Mouse (Mus musculus): ENCODE data around the gene Tnfrsf9.
"Not testable (repeated sequence)": the region's sequence is repeated elsewhere in the genome, so short reads cannot be mapped to it uniquely, and the experiment has no call there.

The Tnfrsf9 gene

DNA sequence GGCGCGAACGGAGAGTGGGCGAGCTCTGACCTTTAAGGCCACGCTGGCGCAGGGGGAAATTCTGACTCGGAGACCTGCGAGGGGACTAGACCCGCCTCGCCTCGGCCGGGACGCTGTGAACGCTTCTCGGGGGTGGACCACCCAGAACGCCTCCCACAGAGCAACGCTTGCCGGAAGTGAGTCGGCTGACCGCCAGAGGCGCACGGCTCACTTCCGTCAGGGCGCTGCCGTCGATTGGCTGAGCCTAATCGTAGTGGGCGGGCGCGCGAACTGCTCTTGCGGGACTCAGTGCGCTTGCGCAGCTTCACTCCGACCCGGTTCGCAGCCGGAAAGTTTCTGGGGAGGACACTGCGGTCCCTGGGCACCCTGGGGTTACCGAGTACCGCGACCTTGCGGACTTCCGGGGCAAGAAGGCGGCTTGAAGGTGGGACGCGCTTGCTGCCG, at the start of gene Tnfrsf9, which contains the start of gene Park7:
Tnfrsf9 (plus strand) TSS at position 273 of the 444 bp plus-strand sequence.
Park7 (minus strand) TSS at position 148 of the 444 bp plus-strand sequence.
- DNase-seq (ENCODE audit: extremely low spot score, low read depth, low spot score), result peak; percentile 86

DNA sequence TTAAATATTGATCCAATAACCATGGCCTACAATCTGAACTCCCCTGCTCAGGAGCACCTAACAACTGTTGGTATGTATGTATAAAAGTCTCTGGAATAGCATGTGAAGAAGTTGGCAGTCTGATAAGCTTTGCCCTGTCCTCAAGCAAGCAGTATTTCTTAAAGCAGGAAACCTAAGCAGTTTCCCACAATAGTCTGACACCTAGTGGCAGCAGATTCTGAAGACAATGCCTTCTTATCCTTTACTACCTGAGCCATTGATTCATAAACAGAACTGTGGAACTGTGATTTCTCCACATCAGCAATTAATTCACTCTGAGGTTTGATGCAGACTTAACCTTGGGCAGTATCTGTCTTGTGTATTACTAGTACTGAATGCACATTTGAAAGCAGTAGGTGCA, 49.0 kb upstream of the Tnfrsf9 start:
- no peak for DNase-seq (ENCODE audit: extremely low spot score, low read depth, low spot score)

DNA sequence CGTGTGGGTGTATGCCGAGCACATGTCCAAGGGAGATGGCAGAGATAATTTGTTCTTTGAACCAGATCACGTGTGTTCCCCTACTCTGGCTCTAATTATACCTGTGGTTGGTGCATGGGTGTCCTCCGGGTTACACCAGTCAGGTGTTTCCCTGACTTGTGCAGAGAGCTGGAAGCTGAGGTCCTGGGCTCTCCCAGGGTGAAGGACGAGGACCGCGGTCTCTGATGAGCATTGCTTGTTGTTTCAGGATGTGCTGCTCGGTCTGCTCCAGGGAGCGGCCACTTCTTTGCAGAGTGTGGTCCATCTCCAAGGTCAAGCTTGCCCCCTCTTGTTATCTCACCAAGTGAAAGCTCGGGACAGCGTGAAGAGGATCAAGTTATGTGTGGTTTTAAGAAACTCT, 48.3 kb upstream of the Tnfrsf9 start:
- DNase-seq (ENCODE audit: extremely low spot score, low read depth, low spot score), result no peak

DNA sequence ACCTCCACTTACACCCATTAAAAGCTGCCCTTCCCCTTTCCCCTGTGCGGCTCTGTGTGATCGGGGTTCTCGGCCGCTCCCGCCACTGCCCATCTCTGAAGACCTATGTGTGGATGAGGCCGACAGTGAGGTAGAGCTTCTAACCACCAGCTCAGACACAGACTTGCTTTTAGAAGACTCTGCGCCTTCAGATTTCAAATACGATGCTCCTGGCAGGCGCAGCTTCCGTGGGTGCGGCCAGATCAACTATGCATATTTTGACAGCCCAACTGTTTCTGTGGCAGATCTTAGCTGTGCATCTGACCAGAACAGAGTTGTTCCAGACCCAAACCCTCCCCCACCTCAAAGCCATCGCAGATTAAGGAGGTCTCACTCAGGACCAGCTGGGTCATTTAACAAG, 47.9 kb upstream of the Tnfrsf9 start:
- no peak for DNase-seq (ENCODE audit: extremely low spot score, low read depth, low spot score)

DNA sequence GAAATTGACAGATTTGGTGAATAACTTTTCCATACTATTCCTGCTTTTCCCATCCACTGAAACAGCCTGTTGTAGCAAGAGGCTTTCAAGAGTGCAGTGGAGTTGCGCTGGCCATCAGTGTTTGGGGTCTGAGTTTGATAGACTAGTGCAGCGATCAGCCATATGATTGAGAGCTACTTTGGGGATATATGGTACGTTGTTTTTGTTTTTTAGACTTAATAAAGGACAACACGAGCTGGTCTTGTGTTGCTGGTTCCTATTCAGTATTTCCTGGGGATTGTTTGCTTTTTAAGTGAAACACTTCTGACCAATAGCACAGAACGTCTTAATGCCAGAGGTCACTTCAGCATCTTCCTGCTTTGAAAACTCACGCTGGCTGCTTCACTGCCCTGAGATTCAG, 46.2 kb upstream of the Tnfrsf9 start:
- no peak for DNase-seq (ENCODE audit: extremely low spot score, low read depth, low spot score)

DNA sequence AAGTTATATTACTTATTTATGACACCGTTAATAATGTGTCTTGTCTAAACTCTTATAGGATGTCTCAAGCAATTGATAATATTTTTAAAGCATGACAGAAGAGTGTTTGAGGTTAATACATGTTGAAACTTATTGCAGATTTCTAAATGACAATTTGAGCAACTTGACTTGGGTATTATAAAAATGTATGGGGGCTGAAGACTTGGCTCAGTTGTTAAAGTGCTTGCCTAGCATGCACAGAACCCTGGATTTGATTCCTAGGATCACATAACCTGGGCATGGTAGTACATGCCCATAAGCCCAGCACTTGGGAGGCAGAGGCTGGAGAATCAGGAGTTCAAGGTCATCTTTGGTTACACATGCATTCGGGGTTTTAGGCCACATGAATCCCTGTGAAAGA, 45.5 kb upstream of the Tnfrsf9 start:
- no peak for DNase-seq (ENCODE audit: extremely low spot score, low read depth, low spot score)

DNA sequence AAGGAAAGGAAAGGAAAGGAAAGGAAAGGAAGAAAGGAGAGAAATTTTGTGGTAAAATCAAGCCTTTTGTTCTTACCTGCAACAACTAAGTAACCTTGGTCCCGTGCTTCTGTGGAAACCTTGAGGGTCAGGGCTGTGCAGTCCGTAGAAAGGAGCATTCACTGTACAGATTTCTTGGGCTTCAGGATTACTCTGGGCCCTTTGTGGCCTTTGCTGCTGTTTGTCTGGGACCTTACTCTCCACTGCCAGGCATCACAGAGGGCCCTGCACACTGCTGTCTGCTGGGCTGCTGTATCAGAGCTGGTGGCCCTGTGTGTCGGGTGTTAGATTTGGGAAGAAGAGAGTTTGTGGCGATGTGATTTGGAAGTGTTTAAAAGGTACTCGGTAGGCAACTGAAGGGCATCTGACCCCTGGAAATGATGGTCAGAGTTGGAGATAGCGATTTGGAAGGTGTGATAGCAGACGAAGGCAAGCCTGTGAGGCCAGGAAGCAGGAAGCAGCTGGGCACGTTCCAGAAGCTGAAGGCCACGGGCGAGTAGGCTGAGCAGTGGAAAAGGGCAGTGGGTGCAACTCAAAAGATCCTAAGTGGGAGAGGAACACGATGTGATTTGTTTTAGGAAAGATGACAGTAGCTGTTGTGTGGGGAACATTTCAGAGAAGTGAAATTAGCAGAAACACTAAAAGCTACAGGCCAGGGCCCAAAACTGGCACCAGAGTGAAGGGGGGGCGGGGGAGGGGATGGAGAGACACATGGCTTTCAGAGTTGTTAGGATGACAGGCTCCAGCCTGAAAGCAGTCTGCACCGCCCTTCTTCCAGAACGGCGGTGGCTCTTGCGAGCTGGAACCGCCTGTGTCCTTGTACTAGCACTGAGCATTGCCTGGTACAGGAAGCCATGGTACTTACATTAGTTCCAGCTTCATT, 44.8 kb upstream of the Tnfrsf9 start:
- DNase-seq (ENCODE audit: extremely low spot score, low read depth, low spot score), result no peak

DNA sequence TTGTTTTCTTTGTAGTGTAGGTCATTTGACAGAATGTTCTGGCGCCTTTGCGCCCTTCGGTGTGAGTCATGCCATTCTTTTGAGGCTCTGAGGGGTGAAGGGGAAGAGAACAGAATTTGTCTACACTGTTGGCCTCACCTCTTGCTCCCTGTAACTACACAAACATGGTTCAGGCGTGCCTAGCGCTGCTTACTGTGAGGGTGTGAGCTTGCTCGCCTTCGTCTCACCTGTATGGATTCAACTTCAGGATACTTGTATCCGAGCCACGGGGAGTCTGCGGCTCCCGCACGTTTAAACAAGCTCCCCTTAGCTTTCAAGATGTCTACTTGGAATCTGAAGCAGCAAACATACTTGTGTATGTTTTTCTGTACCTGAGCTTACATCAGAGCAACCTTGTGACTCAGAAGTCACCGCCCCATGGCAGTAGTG, 43.4 kb upstream of the Tnfrsf9 start:
- no peak for DNase-seq (ENCODE audit: extremely low spot score, low read depth, low spot score)

DNA sequence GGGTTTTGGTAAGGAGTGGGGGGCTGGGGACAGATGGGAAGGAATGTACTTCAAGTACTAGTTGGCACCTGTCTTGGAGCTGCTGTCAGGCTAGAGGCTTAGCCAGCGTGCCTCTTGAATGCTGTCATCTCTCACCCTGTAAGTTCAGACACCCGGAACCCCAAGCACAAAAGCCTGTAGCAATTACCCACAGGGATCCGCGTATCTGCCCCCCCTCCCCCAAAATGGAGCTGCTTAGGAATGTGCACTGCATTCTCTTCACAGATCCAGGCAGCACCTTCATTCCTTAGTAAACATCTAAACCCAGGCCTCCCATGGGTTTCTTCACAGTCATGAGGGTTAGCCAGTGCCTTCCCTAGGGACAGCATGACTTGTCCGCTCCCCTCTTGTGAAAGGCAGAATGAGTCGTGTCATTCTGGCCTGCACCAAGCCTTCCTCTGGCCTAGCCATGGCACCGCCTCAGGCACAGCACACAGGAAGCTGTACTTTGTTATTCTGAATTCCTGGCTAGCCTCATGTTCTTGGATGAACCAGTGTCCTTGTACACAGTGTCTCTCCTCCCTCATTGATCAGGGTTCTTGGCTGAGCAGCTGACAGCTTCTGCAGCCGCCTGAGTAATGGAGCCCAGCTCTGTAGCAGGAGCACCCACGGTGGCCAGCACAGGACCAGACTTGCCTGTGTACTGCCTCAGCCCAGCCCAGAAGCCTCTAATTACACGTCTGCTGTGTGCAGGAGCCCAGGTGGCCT, 42.8 kb upstream of the Tnfrsf9 start:
- DNase-seq (ENCODE audit: extremely low spot score, low read depth, low spot score), result no peak

DNA sequence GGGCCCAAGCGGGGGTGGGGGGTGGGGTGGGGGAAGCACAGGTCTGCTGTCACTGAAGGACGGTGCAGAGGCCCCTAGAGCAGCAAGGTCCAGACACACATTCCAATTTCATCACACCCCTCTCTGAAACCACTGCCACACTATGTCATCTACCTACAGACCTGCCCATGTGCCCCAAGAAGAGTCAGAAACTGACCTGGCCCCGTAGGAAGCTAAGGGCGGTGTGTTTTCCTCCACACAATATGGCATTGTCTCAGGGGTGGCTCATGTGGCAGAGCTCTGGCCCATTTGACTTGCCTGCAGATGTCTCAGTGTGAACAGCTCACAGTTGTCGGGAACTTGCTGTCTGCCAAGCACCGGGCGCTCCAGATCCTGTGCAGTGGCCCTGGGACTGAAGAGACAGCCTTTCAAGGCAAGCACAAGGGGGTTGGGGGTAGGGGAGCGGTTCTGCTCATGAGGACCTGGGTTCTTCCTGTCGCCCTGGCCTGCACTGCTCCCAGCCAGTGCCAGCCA, 42.2 kb upstream of the Tnfrsf9 start:
- DNase-seq (ENCODE audit: extremely low spot score, low read depth, low spot score), result no peak

DNA sequence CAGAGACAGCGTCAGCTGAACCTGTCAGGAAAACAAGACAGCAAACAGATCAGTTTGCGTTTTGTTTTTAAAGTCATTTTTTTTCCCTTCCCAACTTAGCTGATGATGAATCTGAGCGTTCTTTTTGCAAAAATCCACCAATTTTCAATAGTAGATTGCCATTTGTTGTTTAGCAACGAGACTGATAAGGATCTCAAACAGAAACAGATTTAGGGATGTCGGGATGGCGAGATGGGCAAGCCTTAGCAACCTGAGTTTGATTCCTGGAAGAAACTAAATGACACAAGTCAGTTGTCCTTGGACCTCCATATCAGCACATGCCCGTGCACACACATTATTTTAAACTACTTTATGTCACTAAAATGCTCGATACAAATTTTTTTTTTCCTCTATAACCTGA, 41.7 kb upstream of the Tnfrsf9 start:
- no peak for DNase-seq (ENCODE audit: extremely low spot score, low read depth, low spot score)

DNA sequence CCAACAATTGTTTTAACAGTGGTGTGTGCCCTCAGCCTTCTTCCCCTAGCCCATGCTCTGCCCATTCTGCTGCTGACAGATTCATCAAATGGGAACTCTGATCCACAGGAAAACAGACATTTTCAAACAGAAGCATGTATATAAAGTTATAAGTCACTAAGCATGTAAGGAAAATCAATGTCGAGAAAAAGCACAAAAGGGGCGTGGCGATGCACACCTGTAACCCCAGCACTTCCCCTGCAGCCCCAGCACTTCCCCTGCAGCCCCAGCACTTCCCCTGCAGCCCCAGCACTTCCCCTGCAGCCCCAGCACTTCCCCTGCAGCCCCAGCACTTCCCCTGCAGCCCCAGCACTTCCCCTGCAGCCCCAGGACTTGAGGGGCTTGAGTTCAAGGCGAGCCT, 39.9 kb upstream of the Tnfrsf9 start:
- DNase-seq (ENCODE audit: extremely low spot score, low read depth, low spot score), result not testable (repeated sequence)

DNA sequence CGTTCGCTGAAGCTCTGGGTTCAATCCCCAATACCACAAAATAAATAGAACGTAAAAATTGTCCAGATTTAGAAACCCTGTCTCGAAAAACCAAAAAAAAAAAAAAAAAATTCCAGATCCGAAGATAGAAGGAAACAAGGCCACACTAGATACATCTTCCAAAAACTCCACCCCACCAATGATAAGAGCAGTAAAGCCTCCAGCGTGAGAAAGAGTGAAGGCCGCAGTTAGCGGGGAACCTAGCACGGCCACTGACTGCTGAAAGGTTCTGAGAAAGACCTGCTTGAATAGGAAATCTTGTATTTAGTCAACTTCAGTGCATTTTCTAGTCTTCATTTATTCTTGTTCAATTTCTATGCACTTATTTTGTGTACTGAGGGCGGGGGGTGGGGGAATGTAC, 39.0 kb upstream of the Tnfrsf9 start:
- no peak for DNase-seq (ENCODE audit: extremely low spot score, low read depth, low spot score)

DNA sequence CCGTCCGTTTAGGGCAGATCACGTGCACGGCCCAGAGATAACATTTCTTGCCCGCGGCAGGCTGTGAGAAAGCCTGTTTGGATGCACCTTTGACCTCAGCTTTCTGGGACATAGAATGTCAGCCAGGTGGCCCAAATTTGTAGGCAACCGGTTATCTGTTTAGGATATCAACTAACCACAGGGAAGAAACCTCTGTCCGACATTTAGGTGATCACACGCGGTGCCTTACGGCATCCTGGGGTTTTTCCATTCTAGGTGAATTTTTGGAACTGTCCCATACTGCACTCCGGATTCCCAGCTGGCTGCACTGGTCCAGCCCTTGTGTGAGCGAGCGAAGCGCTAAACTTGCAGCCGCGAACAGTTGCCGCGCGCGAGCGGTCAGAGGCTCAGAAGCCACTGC, 34.7 kb upstream of the Tnfrsf9 start:
- DNase-seq (ENCODE audit: extremely low spot score, low read depth, low spot score), result no peak

DNA sequence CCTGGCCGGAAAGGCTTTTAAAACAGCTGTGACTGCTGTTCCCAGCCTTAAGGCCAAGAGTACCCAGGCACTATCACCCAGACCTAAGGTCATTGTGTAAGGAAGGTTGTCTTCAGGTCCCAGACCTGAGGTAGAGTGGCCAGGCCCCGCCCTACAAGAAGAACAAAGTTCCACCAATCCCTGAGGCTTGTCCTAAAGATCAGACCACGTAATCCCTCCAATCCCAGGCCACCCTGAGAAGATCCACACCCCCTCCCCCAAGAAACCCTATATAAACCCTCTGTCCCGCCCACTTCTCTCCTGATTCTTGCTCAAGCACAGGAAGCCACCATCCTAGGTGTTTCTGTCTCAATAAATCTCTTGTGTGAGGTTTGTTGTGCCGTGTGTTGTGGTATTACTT, 34.0 kb upstream of the Tnfrsf9 start:
- no peak for DNase-seq (ENCODE audit: extremely low spot score, low read depth, low spot score)

DNA sequence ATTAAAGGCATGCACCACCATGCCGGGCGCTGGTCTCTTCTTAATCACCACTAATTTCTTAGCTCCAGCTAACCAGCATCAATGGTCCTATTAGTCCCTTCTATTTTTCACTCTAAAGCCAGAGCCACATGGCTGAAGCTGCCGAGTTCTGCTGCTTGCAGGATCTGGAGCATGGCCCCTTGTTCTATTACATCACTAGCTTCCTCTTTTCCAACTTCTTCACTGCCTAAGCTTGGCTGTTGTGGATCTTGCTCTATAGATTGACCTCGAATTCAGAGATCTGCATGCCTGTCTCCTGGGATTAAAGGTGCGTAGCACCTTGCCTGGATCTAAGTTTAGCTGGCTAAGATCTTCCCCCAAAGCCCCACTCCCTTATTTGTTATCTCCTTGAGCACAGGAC, 31.7 kb upstream of the Tnfrsf9 start:
- DNase-seq (ENCODE audit: extremely low spot score, low read depth, low spot score), result no peak

DNA sequence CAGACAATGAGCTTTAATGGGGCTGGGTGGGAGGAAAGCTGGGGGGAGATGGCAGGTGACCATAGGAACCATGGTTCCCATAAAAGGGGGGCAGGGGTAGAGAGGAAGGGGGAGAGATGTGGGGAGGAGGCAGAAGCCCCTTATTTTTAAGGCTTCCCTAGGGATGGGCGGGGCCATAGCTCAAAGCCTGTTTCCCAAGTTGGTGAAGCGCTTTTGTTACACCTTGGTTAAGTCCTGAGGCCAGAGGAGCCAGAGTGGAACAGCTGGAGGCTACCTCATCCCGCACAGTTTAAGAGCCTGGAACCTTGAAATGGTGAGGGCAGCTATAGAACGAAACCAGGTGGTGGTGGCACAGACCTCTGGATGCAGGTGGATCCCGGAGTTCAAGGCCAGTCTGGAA, 26.5 kb upstream of the Tnfrsf9 start:
- DNase-seq (ENCODE audit: extremely low spot score, low read depth, low spot score), result no peak

DNA sequence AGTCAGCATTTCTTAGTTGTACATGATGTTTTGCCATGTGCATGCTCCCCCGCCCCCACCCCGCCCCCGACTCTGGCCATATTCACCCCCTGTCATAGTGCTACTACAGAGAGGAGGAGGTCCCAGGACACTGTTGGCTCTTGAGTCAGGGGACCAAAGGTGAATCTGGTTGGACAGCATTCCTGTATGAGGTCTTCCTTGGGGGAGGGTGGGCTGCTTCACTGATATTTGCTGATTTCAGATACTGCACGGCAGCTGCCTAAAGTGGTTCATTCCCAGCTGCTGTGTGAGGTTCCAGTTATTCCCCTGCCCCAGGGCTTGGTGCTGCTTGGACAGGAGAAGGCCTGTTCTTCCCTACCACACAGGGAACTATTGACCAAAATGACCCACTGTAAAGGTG, 25.9 kb upstream of the Tnfrsf9 start:
- DNase-seq (ENCODE audit: extremely low spot score, low read depth, low spot score), result no peak

DNA sequence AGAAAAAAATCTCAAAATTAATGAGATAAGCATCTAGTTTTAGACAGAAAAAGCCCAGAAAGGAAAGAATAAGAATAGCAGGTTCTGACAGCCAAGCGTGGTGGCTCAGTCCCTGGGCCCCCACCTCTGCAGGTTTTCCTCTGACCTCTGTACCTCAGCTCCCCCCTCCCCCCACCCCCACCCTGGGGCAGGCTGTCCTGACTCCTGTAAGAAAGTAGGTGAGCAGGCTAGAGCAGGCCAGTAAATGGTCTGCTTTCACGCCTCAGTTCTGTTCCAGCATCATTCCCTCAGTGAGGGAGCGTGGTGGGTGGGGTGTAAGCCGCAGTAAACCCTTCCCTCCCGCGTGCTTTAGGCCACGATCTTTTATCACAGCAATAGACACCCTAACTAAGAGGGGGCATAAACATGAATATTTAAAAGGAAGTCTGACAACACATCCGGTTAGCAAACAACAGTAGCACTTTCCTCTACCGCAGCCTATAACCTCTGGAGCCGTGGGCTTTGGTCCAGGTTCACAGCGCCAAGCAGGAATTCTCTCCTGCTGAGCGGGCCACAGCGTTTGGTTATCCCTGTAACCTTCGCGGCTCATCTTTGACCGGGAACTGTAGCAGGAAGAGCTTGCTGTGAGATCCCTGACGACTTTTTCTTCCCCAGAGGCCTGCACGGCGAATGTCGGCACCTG, 24.9 kb upstream of the Tnfrsf9 start:
- no peak for DNase-seq (ENCODE audit: extremely low spot score, low read depth, low spot score)

DNA sequence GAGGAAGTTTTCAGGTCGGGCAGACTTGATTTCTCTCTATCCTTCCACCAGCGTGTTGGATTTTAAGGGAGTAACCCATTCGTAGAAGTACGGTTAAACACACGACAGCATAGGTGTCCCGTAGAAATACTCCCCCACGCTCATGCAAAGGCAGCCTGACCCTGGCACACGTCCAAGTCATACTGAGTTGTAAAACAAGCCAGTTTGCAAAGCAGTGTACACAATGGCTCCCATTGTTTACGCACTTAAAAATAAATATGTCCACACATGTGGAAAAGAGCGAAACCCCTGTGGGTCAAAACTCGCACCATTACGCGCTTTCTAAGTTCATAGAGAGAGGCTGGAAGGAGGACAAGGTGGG, 24.4 kb upstream of the Tnfrsf9 start:
- no peak for DNase-seq (ENCODE audit: extremely low spot score, low read depth, low spot score)

DNA sequence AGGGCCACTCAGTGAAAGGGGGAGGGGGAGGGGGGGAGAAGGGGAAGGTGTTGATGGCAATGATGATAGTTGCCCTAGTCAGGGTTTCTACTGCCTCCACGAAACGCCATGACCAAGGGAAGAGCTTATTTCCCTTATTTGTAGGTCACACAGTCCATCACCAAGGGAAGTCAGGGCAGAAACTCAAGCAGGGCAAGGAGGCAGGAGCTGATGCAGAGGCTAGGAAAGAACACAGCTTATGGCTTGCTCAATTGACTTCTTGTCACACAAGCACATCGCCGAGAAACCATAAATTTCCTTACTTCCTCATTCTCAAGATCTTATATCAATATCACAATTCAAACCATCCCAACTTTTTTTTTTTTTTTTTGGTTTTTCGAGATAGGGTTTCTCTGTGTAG, 23.1 kb upstream of the Tnfrsf9 start:
- no peak for DNase-seq (ENCODE audit: extremely low spot score, low read depth, low spot score)
